Mouse (Mus musculus) right cerebral cortex, adult 18-20 months (tissue): ENCODE measurements around the gene 5330417C22Rik.
"Not testable (repeated sequence)": the region's sequence is repeated elsewhere in the genome, so short reads cannot be mapped to it uniquely, and the experiment has no call there.

Source experiments
- DNase-seq: peaks from one replicate; pipeline ENCODE4 v3.0.0; 2022; ENCODE audit warnings: mixed read lengths

5330417C22Rik gene

DNA sequence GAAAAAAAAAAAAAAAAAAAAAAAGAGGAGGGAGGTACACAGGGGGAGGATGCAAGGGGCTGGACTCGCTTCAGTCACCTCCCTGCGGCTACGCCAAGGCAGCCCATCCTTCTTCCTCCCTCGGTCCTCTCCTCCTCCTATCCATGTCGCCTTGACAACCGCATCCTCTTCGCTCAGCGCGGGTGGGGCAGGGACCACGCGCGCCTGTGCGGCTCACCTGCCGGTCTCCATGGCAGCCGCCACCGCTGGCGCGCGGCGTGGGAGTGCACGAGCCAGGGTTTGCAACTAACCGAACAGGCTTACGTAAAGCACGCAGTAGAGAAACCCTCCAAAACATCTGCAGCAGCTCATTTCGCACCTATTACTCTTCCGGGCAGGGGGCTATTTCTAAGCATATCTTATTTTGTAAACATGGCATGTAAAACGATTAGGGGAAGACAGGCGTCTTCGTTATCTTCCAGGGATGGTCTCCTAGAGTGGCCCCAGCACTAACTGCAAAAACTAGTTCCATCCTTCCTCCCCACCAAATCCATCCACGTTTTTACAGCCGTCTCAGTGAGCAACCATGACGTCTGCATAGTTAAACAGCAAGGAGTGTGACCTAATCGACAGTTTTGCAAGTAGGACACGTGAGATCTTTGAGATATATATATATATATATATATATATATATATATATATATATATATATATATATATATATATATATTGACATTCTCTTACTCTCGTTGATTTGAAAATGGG, at the start of gene 5330417C22Rik:
Gene 5330417C22Rik (minus strand): TSS at position 20 of the 744 bp plus-strand sequence.
- peak; percentile 95 for DNase-seq

DNA sequence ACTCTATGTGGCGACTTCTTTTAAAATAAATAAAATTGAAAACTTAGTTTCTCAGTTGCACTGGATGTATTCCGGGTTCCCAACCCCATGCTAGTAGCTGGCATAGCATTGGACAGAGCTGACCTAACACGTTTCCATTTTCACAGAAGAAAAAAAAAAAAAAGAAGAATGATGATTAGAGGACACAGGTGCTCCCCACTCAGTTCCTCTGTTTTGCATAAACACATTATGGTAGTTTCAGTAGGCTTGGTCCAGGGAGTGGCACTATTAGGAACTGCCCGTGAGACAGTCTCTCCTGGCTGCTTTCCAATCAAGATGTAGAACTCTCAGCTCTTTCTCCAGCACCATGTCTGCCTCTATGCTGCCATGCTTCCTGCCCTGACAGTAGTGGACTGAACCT, 48.2 kb upstream of the 5330417C22Rik start:
- no peak for DNase-seq

GRCm38 (mm10) chr3:108574018-108574417, 37.7 kb upstream of the 5330417C22Rik start:
- DNase-seq: no peak

DNA sequence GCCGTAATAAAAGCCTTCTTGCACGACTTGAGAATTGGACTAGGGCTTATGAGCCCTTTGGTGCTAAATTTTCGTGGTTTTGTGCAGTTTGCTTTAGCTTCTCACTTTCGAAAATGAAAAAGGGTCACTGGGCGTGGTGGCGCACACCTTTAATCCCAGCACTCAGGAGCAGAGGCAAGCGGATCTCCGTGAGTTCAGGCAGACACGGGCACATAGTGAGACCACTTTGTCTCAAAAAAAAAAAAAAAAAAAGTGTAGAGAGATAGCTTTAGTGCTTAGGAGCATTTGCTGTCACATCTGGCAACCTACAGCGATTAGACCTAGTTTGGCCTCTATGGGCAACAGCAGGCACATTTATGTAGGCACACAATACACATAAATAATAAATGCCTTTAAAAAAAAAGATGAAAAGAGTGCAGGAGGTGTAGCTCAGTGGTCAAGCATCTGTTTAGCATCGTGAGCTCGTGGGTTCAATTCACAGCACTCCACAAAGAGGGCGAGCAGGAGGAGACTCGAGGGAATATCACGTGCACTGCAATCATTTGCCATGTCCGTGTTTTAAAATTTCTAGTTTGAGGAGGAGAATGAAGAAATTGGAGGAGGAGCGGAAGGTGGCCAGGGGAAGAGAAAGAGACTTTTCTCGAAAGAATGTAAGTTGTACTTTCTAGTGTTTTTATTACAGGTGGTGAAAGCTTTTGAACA, 36.1 kb upstream of the 5330417C22Rik start:
- DNase-seq: no peak

DNA sequence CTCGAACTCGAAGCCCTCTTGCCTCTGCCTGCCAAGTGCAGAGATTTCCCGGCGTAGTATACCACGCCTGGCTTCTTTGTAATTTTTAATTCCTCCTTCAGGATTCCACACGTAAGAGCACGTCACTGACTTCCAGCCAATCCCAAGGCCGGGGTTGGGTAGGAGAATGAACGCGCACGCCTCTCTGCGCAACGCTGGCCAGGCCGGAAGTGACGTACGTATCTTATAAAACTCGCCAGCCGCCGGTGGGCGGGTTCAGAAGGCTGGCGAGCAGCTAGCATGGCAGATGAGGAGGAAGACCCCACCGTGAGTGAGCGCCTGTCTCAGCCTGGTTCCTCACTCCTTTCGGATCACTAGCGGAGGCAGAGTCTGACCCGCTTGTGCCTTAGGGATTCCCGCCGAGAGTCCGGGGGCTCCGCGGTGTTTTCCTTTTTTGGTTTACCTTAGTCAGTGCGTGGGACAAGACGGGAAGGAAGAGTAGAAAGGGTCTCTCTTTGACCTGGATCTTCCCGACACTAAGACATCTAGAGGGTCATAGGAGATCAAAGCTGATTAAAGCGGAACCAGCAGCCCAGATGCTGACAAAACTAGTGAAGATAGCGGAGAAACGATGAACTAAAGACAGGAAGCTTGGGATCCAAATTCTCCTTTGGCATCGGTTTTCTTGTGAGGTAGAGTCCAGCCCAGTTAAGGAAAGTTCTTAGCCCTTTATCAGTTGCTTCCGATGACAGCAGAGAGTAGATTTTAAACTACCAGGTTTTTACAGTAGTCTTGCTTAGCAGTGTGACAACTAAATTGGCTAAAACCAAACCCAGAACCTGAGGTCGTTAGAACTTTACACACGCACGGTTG, 35.3 kb upstream of the 5330417C22Rik start, which contains the start of gene Taf13:
Gene Taf13 (plus strand): TSS at position 256 of the 852 bp plus-strand sequence.
- DNase-seq: peak; percentile 98

DNA sequence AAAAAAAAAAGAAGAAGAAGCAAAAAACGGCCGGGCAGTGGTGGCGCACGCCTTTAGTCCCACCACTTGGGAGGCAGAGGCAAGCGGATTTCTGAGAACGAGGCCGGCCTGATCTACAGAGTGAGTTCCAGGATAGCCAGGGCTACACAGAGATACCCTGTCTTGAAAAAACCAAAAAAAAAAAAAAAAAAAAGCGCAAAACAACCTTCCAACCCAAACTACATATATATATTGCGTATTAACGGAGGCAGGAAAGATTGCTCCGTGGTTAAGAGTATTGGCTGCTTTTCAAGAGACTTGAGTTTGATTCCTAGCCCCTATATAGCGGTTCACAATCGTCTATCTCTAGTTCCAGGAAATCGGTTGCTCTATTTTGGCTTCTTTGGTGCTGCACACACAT, 34.5 kb upstream of the 5330417C22Rik start:
- no peak for DNase-seq

GRCm38 (mm10) chr3:108569636-108570035, 33.3 kb upstream of the 5330417C22Rik start:
- DNase-seq: not testable (repeated sequence)

DNA sequence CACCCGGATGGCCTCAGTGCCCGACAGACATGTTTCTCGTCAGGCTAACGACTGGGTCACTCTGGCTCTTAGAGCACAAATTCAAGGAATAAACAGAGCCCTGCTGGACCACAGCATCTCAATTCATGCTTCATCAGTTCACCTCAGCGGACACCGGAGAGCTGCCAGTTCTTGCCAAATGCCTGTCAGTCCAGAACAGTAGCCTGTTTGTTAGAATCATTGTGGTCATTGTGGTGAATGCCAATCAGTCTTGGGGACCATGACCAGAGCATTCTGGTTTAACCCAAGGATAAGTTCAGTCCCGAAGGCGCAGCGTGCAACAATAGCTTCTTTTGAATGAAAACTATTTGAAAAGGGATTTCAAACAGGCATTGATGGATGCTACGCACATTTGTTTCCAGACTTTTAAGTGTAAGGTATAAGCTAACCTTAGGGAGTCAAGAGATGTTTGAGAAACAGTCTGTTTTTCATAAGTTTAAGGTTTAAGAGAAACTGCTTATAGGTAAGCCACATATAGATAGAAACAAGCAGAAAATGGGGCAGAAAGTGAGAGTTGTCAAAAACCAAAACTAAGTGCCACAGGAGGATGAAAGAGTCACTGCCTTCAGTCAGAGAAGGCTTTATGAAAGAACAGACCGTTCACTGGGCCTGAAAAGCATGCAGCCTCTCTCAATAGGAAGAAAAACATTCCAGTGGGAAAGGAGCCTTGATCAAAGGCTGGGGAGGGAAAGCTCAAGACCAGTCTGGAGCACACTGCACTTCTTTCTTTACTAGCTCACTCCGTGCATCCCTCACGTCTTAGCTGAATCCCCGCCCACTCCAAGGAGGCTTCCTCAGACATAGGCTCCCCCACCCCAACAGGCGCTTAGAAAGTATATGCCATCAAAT, 31.9 kb upstream of the 5330417C22Rik start:
- DNase-seq: no peak

GRCm38 (mm10) chr3:108563309-108563708, 27.0 kb upstream of the 5330417C22Rik start:
- peak; percentile 80 for DNase-seq

- no peak for DNase-seq
Measured at GRCm38 (mm10) chr3:108562777-108563271, 26.5 kb upstream of the 5330417C22Rik start.

DNA sequence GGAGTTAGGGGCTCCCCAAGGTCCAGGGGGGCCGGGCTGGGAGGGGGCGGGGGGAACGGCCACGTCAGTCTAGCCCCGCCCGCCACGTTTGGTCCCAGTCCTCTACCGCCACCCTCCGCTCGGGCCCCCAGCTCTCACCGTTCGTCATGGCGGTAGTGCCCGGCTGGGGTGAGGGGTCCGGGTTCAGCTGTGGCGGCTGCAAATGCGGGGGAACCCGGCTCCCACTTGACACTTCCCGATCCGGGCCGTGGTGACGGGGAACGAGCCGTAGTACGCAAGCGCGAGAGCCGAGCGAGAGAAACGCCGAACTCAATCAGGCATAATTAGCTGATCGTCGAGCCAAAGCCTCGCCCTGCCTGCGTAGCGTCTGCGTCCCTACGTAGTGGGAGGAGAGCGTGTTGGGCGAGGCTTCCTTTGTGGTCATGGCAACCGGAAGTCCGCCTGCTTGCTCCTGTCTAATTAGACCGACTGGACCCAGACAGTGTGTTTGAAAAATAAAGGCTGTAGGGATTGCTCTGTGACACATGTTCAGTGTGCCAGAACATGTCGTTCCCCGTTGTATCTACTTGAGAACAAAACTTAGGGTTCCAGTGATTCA, 25.9 kb upstream of the 5330417C22Rik start, which contains the start of gene Tmem167b:
Gene Tmem167b (minus strand): TSS at position 334 of the 598 bp plus-strand sequence.
- peak; percentile 98 for DNase-seq

GRCm38 (mm10) chr3:108557888-108558287, 21.6 kb upstream of the 5330417C22Rik start:
- DNase-seq: no peak

GRCm38 (mm10) chr3:108554587-108555312, 18.4 kb upstream of the 5330417C22Rik start:
- DNase-seq: peak; percentile 95

DNA sequence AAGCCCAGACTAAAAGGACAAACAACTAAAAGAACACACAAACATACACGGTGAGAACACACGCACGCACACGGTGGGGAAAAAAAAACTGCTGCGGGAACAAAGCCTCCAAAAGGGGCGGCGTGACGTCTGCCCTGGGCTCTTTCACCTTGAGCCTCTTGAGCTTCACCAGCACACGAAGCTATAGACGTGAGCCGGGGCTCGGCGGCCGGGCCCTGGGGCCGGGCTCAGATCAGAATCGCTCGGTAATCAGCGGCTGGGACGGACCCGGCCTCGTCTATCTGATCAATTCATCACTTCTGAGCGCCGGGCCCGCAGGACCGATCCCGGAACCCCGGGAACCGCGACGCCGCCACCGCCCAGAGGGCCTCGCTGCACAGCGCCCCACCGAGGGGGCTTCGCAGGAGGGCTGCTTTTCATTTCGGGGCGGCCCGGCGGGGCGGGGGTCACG, 17.8 kb upstream of the 5330417C22Rik start:
- DNase-seq: no peak

GRCm38 (mm10) chr3:108542299-108542698, 6.0 kb upstream of the 5330417C22Rik start:
- DNase-seq: no peak

DNA sequence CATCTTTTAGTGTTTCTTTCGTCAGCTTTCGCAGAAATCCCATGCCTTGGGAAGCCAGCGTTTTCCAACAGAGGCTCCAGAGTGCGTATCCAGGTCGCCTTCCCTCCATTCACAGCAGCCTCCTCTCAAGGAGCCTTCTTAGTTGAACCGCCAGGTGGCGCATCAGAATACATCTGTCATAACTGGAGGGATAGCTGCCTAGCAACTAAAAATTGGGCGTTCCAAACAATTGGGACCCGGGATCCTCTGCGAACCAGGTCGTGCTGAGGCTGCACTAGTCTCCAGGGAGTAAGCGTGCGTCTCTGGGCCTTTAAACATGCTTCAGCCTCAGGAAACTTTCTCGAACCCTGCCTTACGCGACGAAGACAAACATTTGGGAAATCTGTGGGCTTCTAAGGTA, 967 bp upstream of the 5330417C22Rik start:
- DNase-seq: peak; percentile 93

DNA sequence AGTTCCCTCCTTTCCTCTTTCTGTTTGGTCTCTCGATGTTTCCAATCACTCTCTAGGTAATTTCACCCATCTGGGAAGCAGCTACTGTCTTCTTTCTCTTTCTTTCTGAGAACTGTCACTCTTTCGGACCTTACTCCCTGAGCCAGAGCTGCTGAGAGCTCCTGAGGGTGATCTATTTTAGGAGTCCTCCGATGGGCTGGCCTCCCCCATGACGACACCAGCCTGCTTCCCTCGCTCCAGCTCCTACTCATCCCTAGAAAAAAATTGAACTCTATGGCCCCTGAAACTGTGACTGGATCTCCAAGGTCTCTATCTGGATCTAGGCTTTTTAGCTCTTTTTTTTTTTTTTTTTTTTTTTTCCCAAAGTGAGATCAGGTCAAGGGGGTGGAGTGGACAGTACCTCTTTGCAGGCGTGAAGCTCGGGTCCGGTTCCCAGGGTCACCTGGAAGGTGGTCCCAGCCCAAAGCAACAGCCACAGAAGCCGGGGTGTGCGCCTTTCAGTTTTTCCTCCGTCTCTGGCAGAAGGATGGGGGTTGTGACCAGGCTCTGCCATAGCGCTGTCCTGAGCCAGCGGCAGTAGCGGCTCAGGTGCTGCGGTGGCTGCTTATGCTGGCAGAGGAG, 330 bp downstream of the 5330417C22Rik start:
- DNase-seq: peak; percentile 53

DNA sequence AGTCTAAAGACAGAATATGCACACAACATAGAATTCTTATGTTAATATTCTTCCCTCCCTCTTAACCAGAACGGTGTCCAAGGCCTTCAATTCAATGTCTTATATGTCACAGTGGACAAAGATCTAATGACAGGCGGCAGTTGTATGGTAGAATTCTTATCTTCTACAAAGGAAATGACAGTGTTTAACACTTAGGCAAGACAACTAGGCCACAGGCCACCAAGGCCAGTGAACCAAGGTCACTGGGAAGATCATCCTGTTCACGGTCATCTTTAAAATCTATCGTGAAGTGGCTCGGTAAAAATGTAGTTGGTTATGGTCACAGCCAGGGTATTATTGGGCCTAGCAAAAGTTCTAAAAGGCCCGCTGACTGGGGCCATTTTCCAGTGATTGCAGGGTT, 2.4 kb downstream of the 5330417C22Rik start, which contains the start of gene 1700013F07Rik:
Gene 1700013F07Rik (plus strand): TSS at position 200 of the 400 bp plus-strand sequence.
- no peak for DNase-seq

- no peak for DNase-seq
Measured at GRCm38 (mm10) chr3:108533114-108533885, 3.0 kb downstream of the 5330417C22Rik start.
